Mouse (Mus musculus) CH12.LX (cell line): ENCODE data around the gene Pdk4. TPM values are rescaled to one million over a fixed set of nuclear protein-coding genes. Genes with fewer than 3 reads are reported as not detected.

ENCODE experiments used
- DNase-seq: peaks from one replicate; pipeline ENCODE4 v3.0.0-alpha.2; 2013; ENCODE audit errors: extremely low read depth
- H3K27ac ChIP-seq: 2 replicates; pipeline ENCODE4 v1.5.1; 2012; ENCODE audit warnings: low read depth, mild to moderate bottlenecking, control low read depth, moderate library complexity; ENCODE audit not compliant: insufficient read depth
- H3K27me3 ChIP-seq: replicated peaks from 2 replicates; pipeline ENCODE3; 2012; ENCODE audit warnings: inconsistent platforms
- H3K36me3 ChIP-seq, 2 experiments: replicated peaks in 1 of 2; 2 replicates each; pipeline versions ENCODE3 to v1.6.1; 2012; ENCODE audit warnings: inconsistent platforms in 1 of 2, low read length in 1 of 2, mild to moderate bottlenecking in 1 of 2, mixed read lengths in 1 of 2, moderate library complexity in 1 of 2; ENCODE audit not compliant: control insufficient read depth in 1 of 2, insufficient read depth in 1 of 2
- H3K4me1 ChIP-seq, 2 experiments: 2 replicates each; pipeline ENCODE4 v1.6.1; 2012; ENCODE audit warnings: inconsistent platforms in 1 of 2, moderate library complexity in 1 of 2; ENCODE audit not compliant: insufficient read depth in 2 of 2, control insufficient read depth in 1 of 2
- H3K4me2 ChIP-seq: 2 replicates; pipeline ENCODE4 v1.6.1; 2012; ENCODE audit warnings: low read depth, mild to moderate bottlenecking, control low read depth; ENCODE audit not compliant: poor library complexity, insufficient read depth, severe bottlenecking
- H3K4me3 ChIP-seq, 3 experiments: fragments of 150-350 bp in 1 of 3; sonication (generic) in 1 of 3; replicated peaks in 1 of 3; 2 replicates each; pipeline versions ENCODE3 to v1.5.1; 2011 to 2012; ENCODE audit warnings: low read depth in 2 of 3, low read length in 2 of 3, mild to moderate bottlenecking in 2 of 3, moderate library complexity in 2 of 3, control low read depth in 1 of 3, improper control_type of control experiment in 1 of 3, inconsistent platforms in 1 of 3, mixed read lengths in 1 of 3; ENCODE audit not compliant: poor library complexity in 1 of 3
- H3K79me2 ChIP-seq: replicated peaks from 2 replicates; pipeline ENCODE4 v1.6.1; 2012; ENCODE audit warnings: mild to moderate bottlenecking, moderate library complexity; ENCODE audit not compliant: control insufficient read depth, poor library complexity, insufficient read depth, severe bottlenecking; ENCODE audit errors: extremely low read depth
- H3K9ac ChIP-seq: 2 replicates; pipeline ENCODE4 v1.6.1; 2012; ENCODE audit warnings: low read depth, mild to moderate bottlenecking, control low read depth, moderate library complexity; ENCODE audit not compliant: insufficient read depth
- H3K9me3 ChIP-seq: replicated peaks from 2 replicates; pipeline ENCODE3; 2012; ENCODE audit warnings: low read length, inconsistent platforms, mixed read lengths
- BHLHE40 ChIP-seq: IDR thresholded peaks from 2 replicates; pipeline ENCODE4 v1.6.1; 2011; ENCODE audit warnings: mild to moderate bottlenecking, low read depth, low read length, improper control_type of control experiment
- CHD1 ChIP-seq: IDR thresholded peaks from 2 replicates; pipeline ENCODE4 v1.6.1; 2012; ENCODE audit warnings: low read depth, low read length, improper control_type of control experiment, inconsistent platforms
- E2F4 ChIP-seq: IDR thresholded peaks from 2 replicates; pipeline ENCODE4 v1.6.1; 2011; ENCODE audit warnings: low read depth, low read length, improper control_type of control experiment; ENCODE audit not compliant: insufficient replicate concordance
- EP300 ChIP-seq: IDR thresholded peaks from 2 replicates; pipeline ENCODE4 v1.6.1; 2011; ENCODE audit warnings: low read length, improper control_type of control experiment
- ETS1 ChIP-seq: conservative IDR thresholded peaks from 2 replicates; pipeline ENCODE4 v1.6.1; 2012; ENCODE audit warnings: low read depth, mild to moderate bottlenecking, inconsistent platforms, low read length, improper control_type of control experiment, moderate library complexity
- GABPA ChIP-seq: IDR thresholded peaks from 2 replicates; pipeline ENCODE4 v1.6.1; 2012; ENCODE audit warnings: low read depth, low read length, improper control_type of control experiment, inconsistent platforms; ENCODE audit not compliant: insufficient replicate concordance
- IRF4 ChIP-seq: IDR thresholded peaks from 2 replicates; pipeline ENCODE4 v1.6.1; 2014; ENCODE audit warnings: low read depth, mild to moderate bottlenecking, inconsistent platforms, low read length, improper control_type of control experiment
- JUND ChIP-seq: conservative IDR thresholded peaks from 2 replicates; pipeline ENCODE4 v1.6.1; 2011; ENCODE audit warnings: low read depth, low read length, improper control_type of control experiment
- KAT2A ChIP-seq: IDR thresholded peaks from 2 replicates; pipeline ENCODE4 v1.6.1; 2012; ENCODE audit warnings: low read length, improper control_type of control experiment, inconsistent platforms; ENCODE audit not compliant: insufficient replicate concordance
- MAX ChIP-seq: IDR thresholded peaks from 2 replicates; pipeline ENCODE4 v1.6.1; 2011; ENCODE audit warnings: low read length, improper control_type of control experiment
- MXI1 ChIP-seq: IDR thresholded peaks from 2 replicates; pipeline ENCODE4 v1.6.1; 2011; ENCODE audit warnings: mild to moderate bottlenecking, low read depth, low read length, improper control_type of control experiment
- MYC ChIP-seq: IDR thresholded peaks from 2 replicates; pipeline ENCODE4 v1.6.1; 2011; ENCODE audit warnings: low read depth, mild to moderate bottlenecking, improper control_type of control experiment, low read length
- NRF1 ChIP-seq: IDR thresholded peaks from 2 replicates; pipeline ENCODE4 v1.6.1; 2014; ENCODE audit warnings: low read depth, mild to moderate bottlenecking, inconsistent platforms, low read length, improper control_type of control experiment, moderate library complexity
- PAX5 ChIP-seq: IDR thresholded peaks from 2 replicates; pipeline ENCODE4 v1.6.1; 2012; ENCODE audit warnings: low read length, inconsistent platforms, mixed read lengths
- POLR2A ChIP-seq: IDR thresholded peaks from 2 replicates; pipeline ENCODE4 v1.6.1; 2011; ENCODE audit warnings: low read depth, mild to moderate bottlenecking, improper control_type of control experiment, low read length
- POLR2AphosphoS2 ChIP-seq: IDR thresholded peaks from 2 replicates; pipeline ENCODE4 v1.6.1; 2011; ENCODE audit warnings: low read depth, low read length, improper control_type of control experiment
- RCOR1 ChIP-seq: conservative IDR thresholded peaks from 2 replicates; pipeline ENCODE4 v1.6.1; 2012; ENCODE audit warnings: low read depth, mild to moderate bottlenecking, inconsistent platforms, low read length, improper control_type of control experiment
- SIN3A ChIP-seq: IDR thresholded peaks from 2 replicates; pipeline ENCODE4 v1.6.1; 2012; ENCODE audit warnings: low read length, improper control_type of control experiment, inconsistent platforms
- TBP ChIP-seq: conservative IDR thresholded peaks from 2 replicates; pipeline ENCODE4 v1.6.1; 2011; ENCODE audit warnings: low read depth, low read length, improper control_type of control experiment
- UBTF ChIP-seq: IDR thresholded peaks from 2 replicates; pipeline ENCODE4 v1.6.1; 2012; ENCODE audit warnings: low read depth, mild to moderate bottlenecking, inconsistent platforms, low read length, improper control_type of control experiment, moderate library complexity
- USF1 ChIP-seq: IDR thresholded peaks from 2 replicates; pipeline ENCODE4 v1.6.1; 2014; ENCODE audit warnings: low read depth, mild to moderate bottlenecking, inconsistent platforms, low read length, improper control_type of control experiment
- ZC3H11A ChIP-seq: IDR thresholded peaks from 2 replicates; pipeline ENCODE4 v1.6.1; 2012; ENCODE audit warnings: low read depth, mild to moderate bottlenecking, inconsistent platforms, low read length, improper control_type of control experiment
- ZKSCAN1 ChIP-seq: IDR thresholded peaks from 2 replicates; pipeline ENCODE4 v1.6.1; 2012; ENCODE audit warnings: low read depth, inconsistent platforms, low read length, improper control_type of control experiment, borderline replicate concordance
- ZMIZ1 ChIP-seq: IDR thresholded peaks from 2 replicates; pipeline ENCODE4 v1.6.1; 2012; ENCODE audit warnings: low read depth, mild to moderate bottlenecking, inconsistent platforms, low read length, improper control_type of control experiment
- ZNF384 ChIP-seq: IDR thresholded peaks from 2 replicates; pipeline ENCODE4 v1.6.1; 2012; ENCODE audit warnings: low read depth, low read length, improper control_type of control experiment, inconsistent platforms
- dilution Hi-C: fragments of 300-500 bp; cut with MboI; formaldehyde crosslinking; loops from 2 replicates; pipeline ENCODE4 v1.14.3; 2020; ENCODE audit warnings: low sequenced_read_pairs; ENCODE audit not compliant: extremely low pct_unique_long_range_greater_than_20kb, extremely low pct_ligation_motif_present
- in situ Hi-C: fragments of 300-500 bp; cut with MboI; formaldehyde crosslinking; loops from 3 replicates; pipeline ENCODE4 v1.14.3; 2019; ENCODE audit warnings: low sequenced_read_pairs, low pct_ligation_motif_present, low pct_unique_long_range_greater_than_20kb, mixed read lengths
- polyA plus RNA-seq: library from polyadenylated mRNA; unstranded; fragments of >175 nt; gene quantifications from 2 replicates; pipeline ENCODE4 v1.2.1, GENCODE M21; 2012; ENCODE audit warnings: low read depth; ENCODE audit not compliant: insufficient read length
- total RNA-seq, 2 experiments: library from RNA; depleted of rRNA; stranded (reverse); fragments of 300-350 nt in 1 of 2; fragments of >200 nt in 1 of 2; gene quantifications; 2 replicates each; pipeline ENCODE4 v1.2.3; 2012 to 2014

Gene Pdk4
- total and polyA plus RNA-seq, 3 experiments, result not detected

DNA sequence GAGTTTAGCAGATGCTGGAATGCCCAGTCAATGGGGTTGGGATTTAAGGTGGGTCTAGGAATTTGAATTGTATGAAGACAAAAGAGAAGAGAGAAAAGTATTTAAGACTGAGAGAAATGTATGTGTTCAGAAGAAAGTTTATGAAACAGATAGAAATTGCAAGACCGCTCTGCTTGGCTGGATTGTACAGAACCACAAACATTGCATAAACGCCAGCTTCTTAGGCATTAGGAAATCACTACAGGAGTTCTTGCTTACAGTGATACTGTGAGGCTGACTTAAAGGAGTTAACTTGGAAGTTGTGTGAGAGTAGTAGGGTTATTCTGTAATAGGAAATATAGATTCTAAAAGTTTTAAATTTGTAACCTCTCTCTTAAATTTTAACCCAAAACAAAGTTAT is 23.4 kb downstream of the Pdk4 start:
- Histone ChIP-seq H3K4me3 (no peak overlapping the region), H3K27me3 (no peaks in the 10 kb centered on the region), H3K9ac (no peak overlapping the region), H3K36me3 (no peaks in the 10 kb centered on the region), H3K4me1 (no peaks in the 10 kb centered on the region), H3K9me3 (no peaks in the 10 kb centered on the region), H3K27ac (no peak overlapping the region), H3K4me2 (no peak overlapping the region), H3K79me2 (no peaks in the 10 kb centered on the region)
- no peak for DNase-seq
- dilution Hi-C loops, result no loop called here
- in situ Hi-C loops, result no loop called here
- TF ChIP-seq MAX (no peak), ZMIZ1 (no peak), UBTF (no peak), TBP (no peak), POLR2AphosphoS2 (no peak), MYC (no peak), BHLHE40 (no peak), ETS1 (no peak), NRF1 (no peak), E2F4 (no peak), GABPA (no peak), USF1 (no peak), JUND (no peak)
- TF ChIP-seq, all 38 proteins: peak for 0

DNA sequence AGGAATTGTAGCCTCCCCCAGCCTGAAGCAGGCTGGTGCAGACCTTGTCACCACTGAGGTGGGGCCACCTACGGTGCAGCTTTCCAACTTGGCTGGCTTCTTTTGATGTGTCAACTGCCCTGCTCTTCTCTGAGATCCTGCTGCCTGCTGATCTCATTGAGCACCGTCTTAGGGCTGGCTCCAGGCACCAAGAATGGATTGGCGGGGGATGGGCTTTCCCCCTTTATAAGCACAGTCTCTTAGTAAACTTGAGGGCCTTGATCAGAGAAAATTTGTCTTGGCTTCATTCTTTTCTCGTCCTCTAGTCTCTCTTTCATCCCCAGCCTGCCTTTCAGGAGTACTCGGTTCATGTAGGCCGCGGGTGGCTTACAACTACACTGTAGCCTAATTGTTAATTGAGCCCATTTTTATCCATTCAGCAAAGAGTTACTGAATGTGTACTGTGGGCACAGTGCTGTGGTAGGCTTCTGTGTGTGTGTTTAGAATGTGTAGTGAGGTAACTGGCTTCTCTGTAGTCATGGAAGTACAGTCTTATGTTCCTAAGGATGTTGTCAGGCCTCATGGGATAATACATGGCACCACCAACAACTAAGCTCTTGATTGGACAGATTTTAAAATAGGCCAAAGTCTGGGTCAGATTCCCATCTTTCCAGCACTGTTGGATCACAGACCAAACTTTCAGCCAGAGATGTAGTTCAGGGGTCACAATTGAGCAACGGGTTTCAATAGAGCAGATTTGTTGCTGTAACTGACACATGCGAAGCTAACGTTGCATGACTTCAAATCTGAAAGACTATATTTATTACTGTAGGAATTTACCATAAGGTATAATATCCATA is 25.4 kb downstream of the Pdk4 start:
- no peak for TF ChIP-seq IRF4
- no peak for TF ChIP-seq ZKSCAN1
- no peak for TF ChIP-seq UBTF
- no peak for TF ChIP-seq JUND
- TF ChIP-seq RCOR1, result no peak
- no peak for TF ChIP-seq POLR2A
- TF ChIP-seq ZMIZ1, result no peak
- no peak for TF ChIP-seq ETS1
- no peak for TF ChIP-seq ZC3H11A
- no peak for TF ChIP-seq CHD1
- no peak for TF ChIP-seq ZNF384
- no peak for TF ChIP-seq MYC
- TF ChIP-seq PAX5, result no peak
- no peak for TF ChIP-seq KAT2A
- TF ChIP-seq NRF1, result no peak
- TF ChIP-seq MXI1, result no peak
- no peak for TF ChIP-seq EP300
- TF ChIP-seq BHLHE40, result no peak
- TF ChIP-seq SIN3A, result no peak
- no peak for TF ChIP-seq E2F4
- Histone ChIP-seq H3K4me3 (no peak overlapping the region), H3K36me3 (no peaks in the 10 kb centered on the region), H3K79me2 (no peaks in the 10 kb centered on the region), H3K4me1 (no peaks in the 10 kb centered on the region), H3K9ac (no peak overlapping the region), H3K4me2 (no peak overlapping the region), H3K27ac (no peak overlapping the region), H3K9me3 (no peaks in the 10 kb centered on the region), H3K27me3 (no peaks in the 10 kb centered on the region)
- in situ Hi-C loops, result no loop called here
- dilution Hi-C loops, result no loop called here
- DNase-seq, result no peak
